Mouse (Mus musculus) liver, embryonic 16.5 days (tissue): Measurements from ENCODE around the gene Kctd11. TPM values are rescaled to one million over a fixed set of nuclear protein-coding genes. Genes with fewer than 3 reads are reported as not detected.

ENCODE experiments used
- ATAC-seq: fragments of 200-750 bp; cut with Nextera tagmentation; 2 replicates; pipeline ENCODE4 v1.8.0; 2017; ENCODE audit warnings: low read depth, mild to moderate bottlenecking, moderate number of reproducible peaks, moderate library complexity
- H3K27ac ChIP-seq: fragments of 300-500 bp; sonication (generic); 2 replicates; pipeline ENCODE4 v1.5.1; 2014; ENCODE audit warnings: mild to moderate bottlenecking, low read length
- H3K27me3 ChIP-seq: fragments of 300-500 bp; sonication (generic); 2 replicates; pipeline ENCODE4 v1.6.1; 2014; ENCODE audit warnings: low read depth, low read length, mixed read lengths; ENCODE audit not compliant: control insufficient read depth, insufficient read depth
- H3K36me3 ChIP-seq: fragments of 300-500 bp; sonication (generic); 2 replicates; pipeline ENCODE4 v1.6.1; 2014; ENCODE audit warnings: mild to moderate bottlenecking; ENCODE audit not compliant: control insufficient read depth, insufficient read depth
- H3K4me1 ChIP-seq: fragments of 300-500 bp; sonication (generic); 2 replicates; pipeline ENCODE4 v1.6.1; 2014; ENCODE audit warnings: low read depth, low read length, mixed read lengths; ENCODE audit not compliant: control insufficient read depth
- H3K4me2 ChIP-seq: fragments of 300-500 bp; sonication (generic); 2 replicates; pipeline ENCODE4 v1.6.1; 2014; ENCODE audit warnings: low read depth, low read length, mixed read lengths
- H3K4me3 ChIP-seq: fragments of 300-500 bp; sonication (generic); 2 replicates; pipeline ENCODE4 v1.5.1; 2014; ENCODE audit warnings: low read depth, mild to moderate bottlenecking, low read length
- H3K9ac ChIP-seq: fragments of 300-500 bp; sonication (generic); 2 replicates; pipeline ENCODE4 v1.6.1; 2014; ENCODE audit warnings: low read depth, low read length
- H3K9me3 ChIP-seq: fragments of 300-500 bp; sonication (generic); replicated peaks from 2 replicates; pipeline ENCODE4 v1.6.1; 2016; ENCODE audit warnings: low read length; ENCODE audit not compliant: control insufficient read depth
- WGBS: fragments of 180-500 bp; shearing (Covaris S2); extraction: QIAGEN DNeasy Blood & Tissue Kit; methylation state at CpG from one replicate; pipeline ENCODE4 v1.1.7; 2014; ENCODE audit not compliant: insufficient replicate concordance; 5-methylcytosine and 5-hydroxymethylcytosine counted together
- polyA plus RNA-seq: library from polyadenylated mRNA; unstranded; fragments of >200 nt; fragmentation: Nextera tagmentation; extraction: Ambion mirVana; gene quantifications from 2 replicates; pipeline ENCODE4 v1.2.1, GENCODE M21; 2015

The Kctd11 gene
- polyA plus RNA-seq, 1 experiment from 2014 or later: 1.4 TPM

- Histone ChIP-seq H3K4me1 (peaks cover 25% of the 10 kb centered on the region), H3K4me2 (peak overlapping the region; percentile 98; the same call in 1 of the 2 replicates), H3K36me3 (peaks cover 35% of the 10 kb centered on the region), H3K9ac (no peak overlapping the region), H3K27ac (peak overlapping the region; percentile 1; the same call in 1 of the 2 replicates), H3K27me3 (0 out of 2 replicates have a peak, but pooled peaks cover 3% of the 10 kb centered on the region), H3K4me3 (peak overlapping the region; percentile 88), H3K9me3 (no peaks in the 10 kb centered on the region)
- 77% methylated on average over 13 of the region's 13 CpGs for WGBS
- no peak for ATAC-seq
Measured at GRCm38 (mm10) chr11:69902972-69903371, 21.8 kb upstream of the Kctd11 start.

DNA sequence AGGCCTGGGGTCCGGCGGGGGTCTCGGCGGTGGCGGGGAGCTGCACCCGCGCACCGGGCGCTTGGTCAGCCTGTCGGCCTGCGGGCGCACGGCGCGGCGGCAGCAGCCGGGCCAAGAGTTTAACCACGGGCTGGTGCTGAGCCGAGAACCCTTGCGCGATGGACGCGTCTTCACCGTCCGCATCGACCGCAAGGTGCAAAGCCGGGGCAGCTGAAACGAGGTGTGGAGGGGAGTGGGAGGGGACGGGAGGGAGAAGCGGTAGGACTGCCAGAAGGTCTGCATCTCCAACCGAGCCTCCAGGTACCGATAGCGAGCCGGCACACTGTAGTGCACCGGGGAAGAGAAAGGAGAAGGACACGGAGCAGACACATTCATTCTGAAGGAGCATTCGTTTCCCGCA, 20.8 kb upstream of the Kctd11 start:
- Histone ChIP-seq H3K27ac (peak overlapping the region; percentile 98), H3K27me3 (0 out of 2 replicates have a peak, but pooled peaks cover 3% of the 10 kb centered on the region), H3K9ac (peak overlapping the region; percentile 91), H3K4me3 (peak overlapping the region; percentile 88), H3K4me1 (peaks cover 25% of the 10 kb centered on the region), H3K36me3 (peaks cover 26% of the 10 kb centered on the region), H3K9me3 (no peaks in the 10 kb centered on the region), H3K4me2 (peak overlapping the region; percentile 98)
- peak; percentile 3 for ATAC-seq
- under 1% methylated on average over 39 of the region's 39 CpGs for WGBS

- Histone ChIP-seq H3K9me3 (no peaks in the 10 kb centered on the region), H3K27me3 (0 out of 2 replicates have a peak, but pooled peaks cover 3% of the 10 kb centered on the region), H3K27ac (peak overlapping the region; percentile 98), H3K4me1 (peaks cover 25% of the 10 kb centered on the region), H3K9ac (peak overlapping the region; percentile 91), H3K4me2 (peak overlapping the region; percentile 98), H3K36me3 (peaks cover 21% of the 10 kb centered on the region), H3K4me3 (peak overlapping the region; percentile 88)
- peak; percentile 65 for ATAC-seq
- 0% methylated on average over 41 of the region's 42 CpGs for WGBS
Measured at GRCm38 (mm10) chr11:69901406-69901846, 20.2 kb upstream of the Kctd11 start.

GRCm38 (mm10) chr11:69900471-69901405, 19.5 kb upstream of the Kctd11 start, which contains the start of the genes 2810408A11Rik and Neurl4:
Gene 2810408A11Rik, minus strand, starts transcription at chr11:69900987.
Gene Neurl4, plus strand, starts transcription at chr11:69901072.
- ATAC-seq: peak; percentile 92
- 0 out of 2 replicates have a peak, but pooled peaks cover 3% of the 10 kb centered on the region for H3K27me3 ChIP-seq
- WGBS: under 1% methylated on average over 38 of the region's 38 CpGs

GRCm38 (mm10) chr11:69899870-69900269, 18.7 kb upstream of the Kctd11 start:
- Histone ChIP-seq H3K4me3 (no peak overlapping the region; the same call in 1 of the 2 replicates), H3K9ac (0 out of 2 replicates have a peak overlapping the region, but pooled peaks have one; percentile 19), H3K27ac (no peak overlapping the region), H3K4me2 (peak overlapping the region; percentile 98), H3K4me1 (peaks cover 34% of the 10 kb centered on the region), H3K27me3 (0 out of 2 replicates have a peak, but pooled peaks cover 3% of the 10 kb centered on the region), H3K36me3 (peaks cover 10% of the 10 kb centered on the region), H3K9me3 (no peaks in the 10 kb centered on the region)
- ATAC-seq: no peak
- 41% methylated on average over 4 of the region's 4 CpGs for WGBS

More at GRCm38 (mm10) chr11:69900471-69901405, 19.5 kb upstream of the Kctd11 start, which contains the start of the genes 2810408A11Rik and Neurl4:
- Histone ChIP-seq H3K9me3 (no peaks in the 10 kb centered on the region), H3K4me2 (peak within 1 kb of the TSS; percentile 98), H3K4me3 (peak within 1 kb of the TSS; percentile 88), H3K36me3 (peaks cover 16% of the 10 kb centered on the region), H3K9ac (peak within 1 kb of the TSS; percentile 91), H3K27ac (peak within 1 kb of the TSS; percentile 98), H3K4me1 (peaks cover 27% of the 10 kb centered on the region)

- WGBS: 31% methylated on average over 4 of the region's 4 CpGs
- Histone ChIP-seq H3K9me3 (no peaks in the 10 kb centered on the region), H3K36me3 (no peaks in the 10 kb centered on the region), H3K9ac (no peak within 1 kb of the TSS), H3K27ac (peak within 1 kb of the TSS; percentile 64), H3K27me3 (0 out of 2 replicates have a peak, but pooled peaks cover 3% of the 10 kb centered on the region), H3K4me3 (peak within 1 kb of the TSS; percentile 22; the same call in 1 of the 2 replicates), H3K4me2 (0 out of 2 replicates have a peak within 1 kb of the TSS, but pooled peaks have one; percentile 22), H3K4me1 (peaks cover 29% of the 10 kb centered on the region)
- ATAC-seq: peak; percentile 63
Measured at GRCm38 (mm10) chr11:69895291-69895690, 14.1 kb upstream of the Kctd11 start, which contains the start of gene Acap1. Gene Acap1, minus strand, starts transcription at chr11:69895539.

DNA sequence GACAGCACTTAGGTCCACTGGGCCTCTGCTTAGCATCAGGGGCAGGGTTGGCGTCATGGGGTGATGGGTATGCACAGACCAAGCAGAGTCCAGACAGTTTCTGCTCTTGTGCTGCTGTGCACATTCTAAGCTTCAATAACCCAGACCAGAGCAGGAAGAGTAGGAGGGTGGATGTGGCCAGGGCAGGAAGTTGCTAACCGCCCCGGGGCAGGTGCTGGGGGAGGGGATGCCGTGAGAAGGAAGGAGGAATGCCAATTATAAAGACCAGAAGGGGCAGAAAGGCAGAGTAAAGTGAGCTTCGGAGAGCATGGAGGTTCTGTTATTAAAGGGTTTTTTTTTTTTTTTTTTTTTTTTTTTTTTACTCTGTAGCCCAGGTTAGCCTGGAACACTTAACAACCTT, 13.5 kb upstream of the Kctd11 start:
- H3K9me3 ChIP-seq: no peaks in the 10 kb centered on the region
- no peak overlapping the region; the same call in 1 of the 2 replicates for H3K27ac ChIP-seq
- peak overlapping the region; percentile 22; the same call in 1 of the 2 replicates for H3K4me3 ChIP-seq
- no peaks in the 10 kb centered on the region for H3K36me3 ChIP-seq
- peaks cover 23% of the 10 kb centered on the region for H3K4me1 ChIP-seq
- H3K4me2 ChIP-seq: no peak overlapping the region
- no peak overlapping the region for H3K9ac ChIP-seq
- 0 out of 2 replicates have a peak, but pooled peaks cover 3% of the 10 kb centered on the region for H3K27me3 ChIP-seq
- ATAC-seq: no peak
- 17% methylated on average over 5 of the region's 5 CpGs for WGBS

- no peak for ATAC-seq
- H3K27ac ChIP-seq: no peak overlapping the region
- no peaks in the 10 kb centered on the region for H3K9me3 ChIP-seq
- WGBS: 35% methylated on average over 4 of the region's 4 CpGs
- no peak overlapping the region for H3K4me3 ChIP-seq
- H3K27me3 ChIP-seq: no peaks in the 10 kb centered on the region
- no peak overlapping the region for H3K9ac ChIP-seq
- no peaks in the 10 kb centered on the region for H3K36me3 ChIP-seq
- H3K4me1 ChIP-seq: peaks cover 36% of the 10 kb centered on the region
- H3K4me2 ChIP-seq: no peak overlapping the region
Measured at GRCm38 (mm10) chr11:69891482-69891881, 10.3 kb upstream of the Kctd11 start.
